Mouse (Mus musculus) liver, embryonic 15.5 days (tissue): ENCODE measurements around the gene Defa30. TPM values are rescaled to one million over a fixed set of nuclear protein-coding genes. Genes with fewer than 3 reads are reported as not detected.
"Not testable (repeated sequence)": the region's sequence is repeated elsewhere in the genome, so short reads cannot be mapped to it uniquely, and the experiment has no call there.

Experiments
- ATAC-seq: fragments of 200-750 bp; cut with Nextera tagmentation; 2 replicates; pipeline ENCODE4 v1.8.0; 2017; ENCODE audit warnings: moderate number of reproducible peaks, mild to moderate bottlenecking, moderate library complexity; ENCODE audit not compliant: insufficient read depth
- H3K27ac ChIP-seq: fragments of 300-500 bp; sonication (generic); replicated peaks from 2 replicates; pipeline ENCODE4 v1.5.1; 2015; ENCODE audit warnings: mild to moderate bottlenecking, inconsistent platforms
- H3K27me3 ChIP-seq: fragments of 300-500 bp; sonication (generic); 2 replicates; pipeline ENCODE4 v1.6.1; 2015; ENCODE audit warnings: mild to moderate bottlenecking, inconsistent platforms
- H3K36me3 ChIP-seq: fragments of 300-500 bp; sonication (generic); replicated peaks from 2 replicates; pipeline ENCODE4 v1.6.1; 2015; ENCODE audit warnings: moderate library complexity, mild to moderate bottlenecking, inconsistent platforms
- H3K4me1 ChIP-seq: fragments of 300-500 bp; sonication (generic); replicated peaks from 2 replicates; pipeline ENCODE4 v1.6.1; 2015; ENCODE audit warnings: inconsistent platforms
- H3K4me2 ChIP-seq: fragments of 300-500 bp; sonication (generic); 2 replicates; pipeline ENCODE4 v1.6.1; 2015; ENCODE audit warnings: moderate library complexity, mild to moderate bottlenecking, inconsistent platforms
- H3K4me3 ChIP-seq: fragments of 300-500 bp; sonication (generic); replicated peaks from 2 replicates; pipeline ENCODE4 v1.5.1; 2015; ENCODE audit warnings: mild to moderate bottlenecking, inconsistent platforms
- H3K9ac ChIP-seq: fragments of 300-500 bp; sonication (generic); 2 replicates; pipeline ENCODE4 v1.6.1; 2015; ENCODE audit warnings: moderate library complexity, mild to moderate bottlenecking, inconsistent platforms
- H3K9me3 ChIP-seq: fragments of 300-500 bp; sonication (generic); replicated peaks from 2 replicates; pipeline ENCODE4 v1.6.1; 2016; ENCODE audit warnings: inconsistent platforms
- WGBS: fragments of 180-500 bp; shearing (Covaris S2); methylation state at CpG from one replicate; pipeline ENCODE4 v1.1.7; 2015; ENCODE audit warnings: mixed read lengths; ENCODE audit not compliant: insufficient replicate concordance; 5-methylcytosine and 5-hydroxymethylcytosine counted together
- polyA plus RNA-seq: library from polyadenylated mRNA; unstranded; fragments of >200 nt; fragmentation: Nextera tagmentation; extraction: Ambion mirVana; gene quantifications from 2 replicates; pipeline ENCODE4 v1.2.1, GENCODE M21; 2015

Gene Defa30
- not detected in 2 replicates for polyA plus RNA-seq

DNA sequence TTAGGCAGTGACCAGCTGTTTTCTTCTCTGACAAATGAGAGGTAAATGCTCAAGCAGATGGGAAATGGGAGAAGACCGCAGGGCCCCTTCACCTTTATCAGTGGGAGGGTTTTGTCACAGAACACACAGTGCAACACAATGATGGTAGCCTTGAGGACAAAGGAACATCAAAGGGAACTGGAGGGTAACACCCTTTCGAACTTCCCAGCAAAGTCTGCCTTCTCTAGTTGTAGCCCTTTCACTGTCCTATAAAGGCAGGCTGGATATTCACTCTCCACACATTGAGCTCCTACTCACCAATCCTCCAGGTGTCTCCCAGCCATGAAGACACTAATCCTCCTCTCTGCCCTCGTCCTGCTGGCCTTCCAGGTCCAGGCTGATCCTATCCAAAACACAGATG is at the start of gene Defa30:
TSS of gene Defa30 (plus strand) at position 301 of the 400 bp plus-strand sequence.
- H3K36me3 ChIP-seq, H3K9me3 ChIP-seq, H3K4me1 ChIP-seq, H3K27ac ChIP-seq, H3K27me3 ChIP-seq, H3K4me3 ChIP-seq, H3K4me2 ChIP-seq, H3K9ac ChIP-seq, ATAC-seq: not testable (repeated sequence)
- 36% methylated on average over 3 of the region's 3 CpGs for WGBS

DNA sequence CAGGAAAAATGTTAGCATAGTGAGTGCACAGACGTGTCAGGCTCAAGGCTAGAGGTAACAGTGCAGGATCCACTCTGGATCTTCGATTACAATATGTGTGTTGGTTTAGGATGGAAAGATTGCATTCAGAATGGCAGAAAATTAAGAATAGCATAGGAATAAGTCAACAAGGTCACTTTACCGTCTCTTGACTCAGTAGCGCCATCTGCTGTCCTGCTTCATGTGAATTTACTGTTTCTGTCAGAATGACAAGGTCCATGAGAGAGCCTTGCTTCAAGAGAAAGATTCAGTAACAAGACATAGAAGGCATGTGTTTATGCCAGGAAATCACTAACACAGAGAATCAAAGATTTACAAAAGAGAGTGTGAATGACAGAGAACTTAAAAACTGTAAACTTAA is 41.3 kb upstream of the Defa30 start:
- Histone ChIP-seq H3K27ac (no peak overlapping the region), H3K4me2 (no peak overlapping the region)
- WGBS = 30% methylated on average over 4 of the region's 4 CpGs

DNA sequence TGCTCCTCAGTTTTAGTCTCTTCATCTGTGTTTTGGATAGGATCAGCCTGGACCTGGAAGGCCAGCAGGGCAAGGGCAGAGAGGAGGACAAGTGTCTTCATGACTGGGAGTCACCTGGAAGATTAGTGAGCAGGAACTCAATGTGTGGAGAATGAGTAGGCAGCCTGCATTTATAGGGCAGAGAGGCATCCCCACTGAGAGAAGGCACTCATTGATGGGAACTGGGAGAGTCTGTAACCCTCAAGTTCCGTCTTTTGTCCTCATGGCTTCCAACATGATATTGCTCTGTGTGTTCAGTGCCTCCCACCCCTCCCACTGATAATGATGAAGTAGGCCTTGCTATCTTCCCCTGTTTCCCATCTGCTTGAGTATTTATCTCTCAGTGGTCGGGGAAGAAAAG is 38.5 kb upstream of the Defa30 start, which contains the start of gene Gm14851:
TSS of gene Gm14851 (minus strand) at position 101 of the 400 bp plus-strand sequence.
- 25% methylated on average over 1 of the region's 2 CpGs for whole genome bisulfite sequencing
- ATAC-seq, H3K9ac ChIP-seq, H3K27me3 ChIP-seq, H3K9me3 ChIP-seq, H3K27ac ChIP-seq, H3K4me1 ChIP-seq, H3K4me2 ChIP-seq, H3K4me3 ChIP-seq, H3K36me3 ChIP-seq: not testable (repeated sequence)

More for the DNA sequence above, 41.3 kb upstream of the Defa30 start:
- ATAC-seq = no peak
- no peak overlapping the region for H3K9ac ChIP-seq
- no peaks in the 10 kb centered on the region for H3K4me1 ChIP-seq
- H3K27me3 ChIP-seq = no peaks in the 10 kb centered on the region
- H3K9me3 ChIP-seq = no peaks in the 10 kb centered on the region
- H3K4me3 ChIP-seq = no peak overlapping the region
- H3K36me3 ChIP-seq = no peaks in the 10 kb centered on the region

DNA sequence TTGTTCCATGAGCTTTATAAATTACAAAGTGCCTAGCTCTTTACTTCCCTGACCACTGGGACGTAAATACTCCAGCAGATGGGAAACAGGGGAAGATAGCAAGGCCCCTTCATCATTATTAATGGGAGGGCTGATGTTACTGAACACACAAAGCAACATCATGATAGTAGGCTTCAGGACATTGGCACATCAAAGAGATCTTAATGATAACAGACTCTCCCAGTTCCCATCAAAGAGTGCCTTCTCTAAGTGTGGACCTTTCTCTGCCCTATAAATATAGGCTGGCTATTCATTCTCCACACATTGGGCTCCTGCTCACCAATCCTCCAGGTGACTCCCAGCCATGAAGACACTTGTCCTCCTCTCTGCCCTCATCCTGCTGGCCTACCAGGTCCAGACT is 27.5 kb downstream of the Defa30 start, which contains the start of gene Defa22:
TSS of gene Defa22 (plus strand) at position 301 of the 400 bp plus-strand sequence.
- H3K4me2 ChIP-seq, ATAC-seq, H3K9me3 ChIP-seq, H3K27ac ChIP-seq, H3K27me3 ChIP-seq, H3K4me3 ChIP-seq, H3K4me1 ChIP-seq, H3K36me3 ChIP-seq, H3K9ac ChIP-seq: not testable (repeated sequence)
- no CpG with 5 or more reads among the region's 1 CpGs for WGBS

Other genes with a start within 250 kb of the Defa30 start
- gene Defb33, start 242.0 kb upstream of the Defa30 start, polyA plus RNA-seq = not detected in 2 replicates
- not detected in 2 replicates for gene Gm15056, start 232.0 kb upstream of the Defa30 start, polyA plus RNA-seq
- not detected in 2 replicates for gene Gm6040, start 212.6 kb upstream of the Defa30 start, polyA plus RNA-seq
- gene AY761185, start 189.9 kb upstream of the Defa30 start, polyA plus RNA-seq = not detected in 2 replicates
- not detected in 2 replicates for gene Defa21, start 109.1 kb upstream of the Defa30 start, polyA plus RNA-seq
- gene Defa23, start 79.6 kb upstream of the Defa30 start, polyA plus RNA-seq = not detected in 2 replicates
- gene Defa35, start 69.6 kb upstream of the Defa30 start, polyA plus RNA-seq = not detected in 2 replicates
- not detected in 2 replicates for gene Defa25, start 50.2 kb upstream of the Defa30 start, polyA plus RNA-seq
- gene Gm14851, start 38.6 kb upstream of the Defa30 start, polyA plus RNA-seq = not detected in 2 replicates
- not detected in 2 replicates for gene Defa22, start 27.6 kb downstream of the Defa30 start, polyA plus RNA-seq
- gene Defa31, start 57.0 kb downstream of the Defa30 start, polyA plus RNA-seq = not detected in 2 replicates
- gene Gm15293, start 66.9 kb downstream of the Defa30 start, polyA plus RNA-seq = not detected in 2 replicates
- not detected in 2 replicates for gene Gm15292, start 115.1 kb downstream of the Defa30 start, polyA plus RNA-seq
- not detected in 2 replicates for gene Defa27, start 180.9 kb downstream of the Defa30 start, polyA plus RNA-seq
- not detected in 2 replicates for gene Defa29, start 192.4 kb downstream of the Defa30 start, polyA plus RNA-seq
- not detected in 2 replicates for gene Defa2, start 243.9 kb downstream of the Defa30 start, polyA plus RNA-seq